Mouse (Mus musculus): ENCODE measurements around the gene Dctn1. TPM values are rescaled to one million over a fixed set of nuclear protein-coding genes. Genes with fewer than 3 reads are reported as not detected.

The Dctn1 gene
- polyA plus RNA-seq, 1 experiment from 2014 or later = 75.0 TPM

DNA sequence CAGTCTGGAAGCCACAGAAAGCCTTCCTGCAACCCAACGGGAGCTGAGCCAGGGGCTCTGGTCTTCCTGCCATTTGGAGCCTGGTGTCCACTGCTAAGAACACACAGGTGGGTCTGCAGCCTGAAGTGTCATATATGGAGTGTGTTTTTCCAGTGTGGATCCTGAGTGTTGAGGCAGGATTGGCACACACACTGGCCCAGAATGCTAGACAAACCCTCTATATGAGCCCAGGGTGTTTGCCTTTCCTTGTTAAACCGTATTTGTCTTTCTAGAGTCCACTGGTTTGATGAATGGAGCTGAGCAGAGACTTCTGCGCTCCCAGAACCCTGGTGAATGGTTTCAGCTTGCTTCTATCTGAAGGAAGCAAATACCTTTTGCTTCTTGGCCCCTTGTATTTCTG lies 54.1 kb downstream of the Dctn1 start, which contains the start of gene Slc4a5:
TSS of gene Slc4a5 (plus strand) at position 15 of the 400 bp plus-strand sequence.
- H3K27ac ChIP-seq (ENCODE audit: low read depth, low read length) = no peak within 1 kb of the TSS
- no peaks in the 10 kb centered on the region for H3K4me1 ChIP-seq (ENCODE audit: control insufficient read depth, insufficient read depth, low read length)
- WGBS = 64% methylated on average over 3 of the region's 3 CpGs
- no peak for ATAC-seq (ENCODE audit: low FRiP score, low TSS enrichment)
- H3K36me3 ChIP-seq (ENCODE audit: control insufficient read depth, insufficient read depth, low read length) = no peaks in the 10 kb centered on the region
- no peak within 1 kb of the TSS for H3K4me3 ChIP-seq (ENCODE audit: low read length)
- no peak within 1 kb of the TSS for H3K9ac ChIP-seq (ENCODE audit: low read depth, low read length)
- no peaks in the 10 kb centered on the region for H3K9me3 ChIP-seq (ENCODE audit: control insufficient read depth, low read length)
- no peaks in the 10 kb centered on the region for H3K27me3 ChIP-seq (ENCODE audit: control insufficient read depth, insufficient read depth, low read length)
- no peak within 1 kb of the TSS for H3K4me2 ChIP-seq (replicated peaks; ENCODE audit: low read depth, low read length)

- no peaks in the 10 kb centered on the region for H3K36me3 ChIP-seq (ENCODE audit: control insufficient read depth, insufficient read depth, low read length)
- no peaks in the 10 kb centered on the region for H3K4me1 ChIP-seq (ENCODE audit: control insufficient read depth, insufficient read depth, low read length)
- H3K9me3 ChIP-seq (ENCODE audit: control insufficient read depth, low read length) = no peaks in the 10 kb centered on the region
- H3K9ac ChIP-seq (ENCODE audit: low read depth, low read length) = no peak overlapping the region
- no peak overlapping the region for H3K27ac ChIP-seq (ENCODE audit: low read depth, low read length)
- ATAC-seq (ENCODE audit: low FRiP score, low TSS enrichment) = no peak
- no peak overlapping the region for H3K4me3 ChIP-seq (ENCODE audit: low read length)
- WGBS = 35% methylated on average over 2 of the region's 2 CpGs
- H3K4me2 ChIP-seq (replicated peaks; ENCODE audit: low read depth, low read length) = no peak overlapping the region
- H3K27me3 ChIP-seq (ENCODE audit: control insufficient read depth, insufficient read depth, low read length) = peaks cover 3% of the 10 kb centered on the region; the same call in 1 of the 2 replicates
These were observed 65.8 kb downstream of the Dctn1 start for GRCm38 (mm10) chr6:83231486-83231885.

DNA sequence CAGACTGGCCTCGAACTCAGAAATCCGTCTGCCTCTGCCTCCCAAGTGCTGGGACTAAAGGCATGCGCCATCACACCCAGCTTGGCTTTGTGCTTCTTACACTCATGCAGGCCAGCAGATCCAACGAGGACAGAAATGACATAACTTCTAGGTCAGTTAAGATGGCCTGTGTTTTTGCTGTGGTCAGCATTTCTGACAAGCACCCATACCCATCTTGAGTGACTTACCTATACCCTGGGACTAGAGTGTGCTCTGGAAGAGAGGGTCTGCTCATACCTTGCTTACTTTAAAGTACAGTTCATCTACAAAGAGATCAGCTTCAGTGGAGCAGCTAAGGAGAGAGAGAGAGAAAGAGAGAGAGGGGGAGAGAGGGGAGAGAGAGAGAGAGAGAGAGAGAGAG lies 67.6 kb downstream of the Dctn1 start:
- ATAC-seq (ENCODE audit: low FRiP score, low TSS enrichment) = no peak
- Histone ChIP-seq H3K27ac (ENCODE audit: low read depth, low read length) (no peak overlapping the region), H3K36me3 (ENCODE audit: control insufficient read depth, insufficient read depth, low read length) (no peaks in the 10 kb centered on the region), H3K9me3 (ENCODE audit: control insufficient read depth, low read length) (no peaks in the 10 kb centered on the region), H3K4me2 (replicated peaks; ENCODE audit: low read depth, low read length) (no peak overlapping the region), H3K4me1 (ENCODE audit: control insufficient read depth, insufficient read depth, low read length) (peaks cover 5% of the 10 kb centered on the region; the same call in 1 of the 2 replicates), H3K27me3 (ENCODE audit: control insufficient read depth, insufficient read depth, low read length) (peaks cover 3% of the 10 kb centered on the region; the same call in 1 of the 2 replicates), H3K9ac (ENCODE audit: low read depth, low read length) (no peak overlapping the region), H3K4me3 (ENCODE audit: low read length) (no peak overlapping the region)
- 76% methylated on average over 4 of the region's 4 CpGs for WGBS

DNA sequence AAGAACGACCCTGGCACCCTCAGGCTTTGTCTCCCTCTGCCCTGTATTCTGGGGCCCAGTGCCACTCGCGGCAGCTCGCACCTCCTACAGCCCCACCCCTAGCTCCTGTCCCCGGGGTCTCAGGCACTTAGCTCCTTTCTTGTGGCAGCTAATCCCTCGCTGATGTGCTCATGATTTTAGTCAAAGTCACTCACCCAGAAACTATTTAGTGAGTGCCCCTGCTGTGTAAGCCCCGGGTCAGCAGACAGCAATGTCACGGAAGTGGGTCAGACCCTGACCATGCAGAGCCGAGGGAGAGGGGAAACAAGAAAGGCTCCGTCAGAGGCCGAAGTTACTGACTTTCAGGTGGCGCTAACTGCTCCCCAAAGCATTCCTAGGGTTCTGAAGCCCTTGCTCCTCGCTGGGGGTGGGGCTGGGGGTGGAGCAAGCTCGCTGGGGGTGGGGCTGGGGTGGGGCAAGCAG lies 68.6 kb downstream of the Dctn1 start:
- WGBS = under 1% methylated on average over 14 of the region's 14 CpGs
- ATAC-seq (ENCODE audit: low FRiP score, low TSS enrichment) = no peak
- H3K36me3 ChIP-seq (ENCODE audit: control insufficient read depth, insufficient read depth, low read length) = no peaks in the 10 kb centered on the region
- peaks cover 6% of the 10 kb centered on the region; the same call in 1 of the 2 replicates for H3K27me3 ChIP-seq (ENCODE audit: control insufficient read depth, insufficient read depth, low read length)
- H3K9me3 ChIP-seq (ENCODE audit: control insufficient read depth, low read length) = no peaks in the 10 kb centered on the region
- 0 out of 2 replicates have a peak overlapping the region, but pooled peaks have one; percentile 0 for H3K4me3 ChIP-seq (ENCODE audit: low read length)
- H3K4me1 ChIP-seq (ENCODE audit: control insufficient read depth, insufficient read depth, low read length) = peaks cover 5% of the 10 kb centered on the region; the same call in 1 of the 2 replicates
- H3K4me2 ChIP-seq (replicated peaks; ENCODE audit: low read depth, low read length) = peak overlapping the region; percentile 6
- H3K9ac ChIP-seq (ENCODE audit: low read depth, low read length) = no peak overlapping the region
- no peak overlapping the region for H3K27ac ChIP-seq (ENCODE audit: low read depth, low read length)

DNA sequence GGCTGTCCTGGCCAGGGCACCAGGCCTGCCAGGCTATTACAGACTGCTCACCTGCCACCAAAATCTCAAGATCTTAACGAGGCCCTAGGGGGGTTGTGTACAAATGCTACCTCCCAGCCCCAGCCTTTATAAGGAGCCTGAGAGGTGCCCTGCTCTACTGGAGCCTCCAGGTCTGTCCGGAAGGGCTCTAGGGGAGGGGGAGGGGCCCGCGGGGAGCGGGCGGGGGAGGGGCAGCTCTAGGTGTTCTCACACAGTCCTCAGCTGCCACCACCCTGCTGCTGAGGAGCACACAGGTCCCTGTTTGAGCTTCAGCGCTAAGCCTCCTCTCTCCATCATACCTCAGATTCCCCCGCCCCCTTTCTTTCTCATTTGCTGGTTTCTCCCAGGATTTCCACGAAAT lies 71.4 kb downstream of the Dctn1 start:
- Histone ChIP-seq H3K36me3 (ENCODE audit: control insufficient read depth, insufficient read depth, low read length) (no peaks in the 10 kb centered on the region), H3K4me2 (replicated peaks; ENCODE audit: low read depth, low read length) (peak overlapping the region; percentile 34), H3K27ac (ENCODE audit: low read depth, low read length) (no peak overlapping the region), H3K9me3 (ENCODE audit: control insufficient read depth, low read length) (no peaks in the 10 kb centered on the region), H3K4me1 (ENCODE audit: control insufficient read depth, insufficient read depth, low read length) (peaks cover 5% of the 10 kb centered on the region; the same call in 1 of the 2 replicates), H3K27me3 (ENCODE audit: control insufficient read depth, insufficient read depth, low read length) (peaks cover 6% of the 10 kb centered on the region; the same call in 1 of the 2 replicates), H3K4me3 (ENCODE audit: low read length) (no peak overlapping the region), H3K9ac (ENCODE audit: low read depth, low read length) (peak overlapping the region; percentile 13; the same call in 1 of the 2 replicates)
- WGBS = 0% methylated on average over 9 of the region's 9 CpGs
- peak; percentile 59 for ATAC-seq (ENCODE audit: low FRiP score, low TSS enrichment)

DNA sequence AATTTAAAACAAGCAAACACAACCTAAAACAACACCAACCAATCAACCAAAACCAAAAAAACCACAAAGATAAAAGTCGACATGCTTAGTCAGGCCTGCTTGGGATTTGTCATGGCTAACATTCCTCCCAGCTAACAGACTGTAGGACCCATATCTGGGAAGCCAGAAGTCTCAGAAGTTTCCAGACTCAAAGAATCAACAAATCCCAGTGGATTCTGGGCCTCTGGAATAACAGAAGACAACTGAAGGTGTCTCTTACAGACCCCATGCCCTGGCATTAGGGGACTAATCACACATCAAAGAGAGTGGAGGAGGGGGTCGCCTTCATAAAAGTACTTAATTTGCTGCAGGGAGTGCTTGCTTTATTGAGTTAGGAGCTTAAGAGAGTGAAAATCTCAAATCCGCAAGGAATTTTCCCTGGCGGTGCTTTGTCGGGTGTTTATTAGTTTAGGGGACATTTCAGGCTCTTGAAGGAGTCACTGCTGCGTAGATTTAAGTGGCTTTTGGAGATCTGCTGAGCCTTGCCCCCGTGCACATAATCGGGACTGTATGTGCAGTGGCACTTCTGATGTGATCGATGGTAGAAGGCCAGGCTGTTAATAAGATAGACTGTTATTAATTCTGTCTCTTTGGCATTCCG lies 78.8 kb downstream of the Dctn1 start:
- ATAC-seq (ENCODE audit: low FRiP score, low TSS enrichment) = peak; percentile 40; the same call in 1 of the 2 replicates
- Histone ChIP-seq H3K4me1 (ENCODE audit: control insufficient read depth, insufficient read depth, low read length) (0 out of 2 replicates have a peak, but pooled peaks cover 7% of the 10 kb centered on the region), H3K27ac (ENCODE audit: low read depth, low read length) (no peak overlapping the region), H3K27me3 (ENCODE audit: control insufficient read depth, insufficient read depth, low read length) (no peaks in the 10 kb centered on the region), H3K9ac (ENCODE audit: low read depth, low read length) (no peak overlapping the region), H3K4me2 (replicated peaks; ENCODE audit: low read depth, low read length) (no peak overlapping the region), H3K4me3 (ENCODE audit: low read length) (no peak overlapping the region), H3K9me3 (ENCODE audit: control insufficient read depth, low read length) (no peaks in the 10 kb centered on the region), H3K36me3 (ENCODE audit: control insufficient read depth, insufficient read depth, low read length) (no peaks in the 10 kb centered on the region)
- 26% methylated on average over 10 of the region's 10 CpGs for WGBS

GRCm38 (mm10) chr6:83245134-83245533 lies 79.4 kb downstream of the Dctn1 start:
- Histone ChIP-seq H3K4me1 (ENCODE audit: control insufficient read depth, insufficient read depth, low read length) (0 out of 2 replicates have a peak, but pooled peaks cover 7% of the 10 kb centered on the region), H3K9me3 (ENCODE audit: control insufficient read depth, low read length) (no peaks in the 10 kb centered on the region), H3K27ac (ENCODE audit: low read depth, low read length) (no peak overlapping the region), H3K9ac (ENCODE audit: low read depth, low read length) (no peak overlapping the region), H3K4me3 (ENCODE audit: low read length) (no peak overlapping the region), H3K4me2 (replicated peaks; ENCODE audit: low read depth, low read length) (no peak overlapping the region), H3K36me3 (ENCODE audit: control insufficient read depth, insufficient read depth, low read length) (no peaks in the 10 kb centered on the region), H3K27me3 (ENCODE audit: control insufficient read depth, insufficient read depth, low read length) (no peaks in the 10 kb centered on the region)
- no peak for ATAC-seq (ENCODE audit: low FRiP score, low TSS enrichment)
- 84% methylated on average over 6 of the region's 6 CpGs for WGBS

GRCm38 (mm10) chr6:83245997-83246396 lies 80.3 kb downstream of the Dctn1 start:
- Histone ChIP-seq H3K9me3 (ENCODE audit: control insufficient read depth, low read length) (no peaks in the 10 kb centered on the region), H3K36me3 (ENCODE audit: control insufficient read depth, insufficient read depth, low read length) (no peaks in the 10 kb centered on the region), H3K27me3 (ENCODE audit: control insufficient read depth, insufficient read depth, low read length) (no peaks in the 10 kb centered on the region), H3K4me3 (ENCODE audit: low read length) (no peak overlapping the region), H3K9ac (ENCODE audit: low read depth, low read length) (no peak overlapping the region), H3K27ac (ENCODE audit: low read depth, low read length) (no peak overlapping the region), H3K4me1 (ENCODE audit: control insufficient read depth, insufficient read depth, low read length) (0 out of 2 replicates have a peak, but pooled peaks cover 7% of the 10 kb centered on the region), H3K4me2 (replicated peaks; ENCODE audit: low read depth, low read length) (no peak overlapping the region)
- no peak for ATAC-seq (ENCODE audit: low FRiP score, low TSS enrichment)
- 94% methylated on average over 1 of the region's 1 CpGs for WGBS

DNA sequence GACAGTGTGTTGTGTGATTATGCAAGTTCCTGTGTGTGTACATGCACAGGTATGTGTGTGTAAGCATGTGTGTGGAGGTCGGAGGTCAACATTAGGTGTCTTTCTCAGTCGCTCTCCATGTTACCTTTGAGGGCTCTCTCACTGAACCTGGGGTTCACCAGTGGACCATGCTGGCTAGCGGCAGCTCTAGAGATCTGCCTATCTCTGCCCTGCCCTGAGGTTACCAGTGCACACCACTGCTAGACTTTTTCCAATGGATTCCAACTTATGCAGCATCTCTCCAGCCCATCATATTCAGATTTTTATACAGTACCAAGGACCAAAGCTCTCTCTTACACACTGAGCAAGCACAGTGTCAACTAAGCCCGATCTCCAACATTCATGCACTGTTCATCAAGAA lies 81.0 kb downstream of the Dctn1 start:
- ATAC-seq (ENCODE audit: low FRiP score, low TSS enrichment) = no peak
- WGBS = 94% methylated on average over 4 of the region's 4 CpGs

More for the DNA sequence above, 81.0 kb downstream of the Dctn1 start:
- Histone ChIP-seq H3K27me3 (ENCODE audit: control insufficient read depth, insufficient read depth, low read length) (no peaks in the 10 kb centered on the region), H3K36me3 (ENCODE audit: control insufficient read depth, insufficient read depth, low read length) (no peaks in the 10 kb centered on the region), H3K27ac (ENCODE audit: low read depth, low read length) (no peak overlapping the region), H3K9me3 (ENCODE audit: control insufficient read depth, low read length) (no peaks in the 10 kb centered on the region), H3K9ac (ENCODE audit: low read depth, low read length) (no peak overlapping the region), H3K4me2 (replicated peaks; ENCODE audit: low read depth, low read length) (no peak overlapping the region), H3K4me1 (ENCODE audit: control insufficient read depth, insufficient read depth, low read length) (0 out of 2 replicates have a peak, but pooled peaks cover 7% of the 10 kb centered on the region), H3K4me3 (ENCODE audit: low read length) (no peak overlapping the region)

Measured in kidney, embryonic 14.5 days (tissue).